In the genomic region with DNA sequence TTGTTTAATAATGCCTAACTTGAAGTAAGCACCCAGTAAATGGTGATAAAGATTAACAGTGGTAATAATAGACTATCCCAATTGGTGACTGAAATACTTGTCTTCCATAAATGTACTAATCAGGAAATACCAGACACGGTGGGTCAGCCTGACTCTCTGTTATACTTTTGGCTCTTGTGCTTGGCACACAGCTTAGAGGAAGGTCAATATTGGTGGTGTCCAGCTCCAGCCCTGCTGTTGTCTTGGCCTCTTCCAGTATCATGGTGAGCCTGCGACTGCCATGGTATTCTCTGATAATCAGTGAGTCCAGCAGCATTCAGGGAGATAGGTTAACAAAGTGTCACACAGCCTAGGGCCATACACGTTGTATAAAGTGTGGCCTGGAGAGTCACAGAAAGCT, we compare ENCODE assay signal across 16 mouse cellular contexts. TPM values are rescaled to one million over a fixed set of nuclear protein-coding genes. Genes with fewer than 3 reads are reported as not detected.
DNase-seq lines count a peak whose midpoint lies in the region; TF ChIP-seq lines count a peak whose summit lies in the region.
"Had no signal": no experiment of that assay in that cellular context is flagged by ENCODE, and none has a peak within 500 bp of the region (broad histone marks: within the 10 kb centered on the region; RNA-seq: fewer than 3 reads in every experiment).

No protein-coding gene starts in this region.

- 61% methylated on average over 3 of the region's 3 CpGs for WGBS in lung, adult 2 months

- no peak for TF ChIP-seq CTCF in lung, adult 2 months (IDR thresholded peaks at IDR 0.05; ENCODE audit: insufficient read depth, low read length)

- peak; percentile 83 for DNase-seq in brain, adult 2 months (ENCODE audit: low read depth, low spot score)
- DNase-seq in cerebellum, adult 11-12 months, result peak; percentile 64
- DNase-seq in cerebellum, adult 9-10 months, result peak; percentile 70
- DNase-seq in cerebellum, postnatal 25 days, result peak; percentile 56 to 69
- no peak for DNase-seq in urinary bladder, postnatal 4 days (ENCODE audit: low spot score in 2 of 2)
- DNase-seq in kidney, postnatal 36 days, result no peak
- no peak for DNase-seq in lung, adult 2 months
- no peak for DNase-seq in heart, adult 8-10 months (ENCODE audit: low spot score)
- DNase-seq: adrenal gland, postnatal 10 days; forebrain, postnatal 0 days; gastrocnemius, postnatal 14 days; heart, postnatal 10 days; heart, postnatal 4 days had no signal

- H3K4me3 ChIP-seq in lung, adult 2 months (replicated peaks; ENCODE audit: extremely low read depth, low read depth, low read length), result no peak overlapping the region
- H3K4me3 ChIP-seq: embryonic facial prominence, embryonic 13.5 days; forebrain, embryonic 13.5 days; hindbrain, embryonic 12.5 days had no signal

- no peaks in the 10 kb centered on the region for H3K4me1 ChIP-seq in lung, adult 2 months (ENCODE audit: control insufficient read depth, insufficient read depth, low read length)
- H3K4me1 ChIP-seq: forebrain, embryonic 13.5 days; hindbrain, embryonic 12.5 days had no signal

- TF ChIP-seq POLR2A in lung, adult 2 months (IDR thresholded peaks at IDR 0.05; ENCODE audit: borderline replicate concordance, extremely low read depth, low read depth, low read length), result no peak

RNA-seq across cellular contexts. Expression of a gene that starts 43.9 kb away (rescaled TPM):
- polyA plus RNA-seq in lung, adult 2 months (2012; rRNA removed), result 81.5 and 107 TPM in 2 replicates
- total RNA-seq in heart, adult 8-10 months (2022), result 10 to 100 TPM; 24.6 to 30.6 (median 25.8) TPM

Comparison
In these comparisons a context has a peak if more than half of its experiments do, and no peak if none do; other contexts are left out.
1. DNase-seq: peak in brain, adult 2 months (single experiment), cerebellum, adult 11-12 months (single experiment), cerebellum, adult 9-10 months (single experiment) and cerebellum, postnatal 25 days (2 of 2); none in urinary bladder, postnatal 4 days (0 of 2), kidney, postnatal 36 days (0 of 2), lung, adult 2 months (single experiment) and heart, adult 8-10 months (single experiment).